In genomic region chr8:60900147-60900546, GRCm38 (mm10) we compare ENCODE assay signal across 14 mouse cellular contexts. TPM values are rescaled to one million over a fixed set of nuclear protein-coding genes. Genes with fewer than 3 reads are reported as not detected.
A peak's percentile ranks its signal among the peaks of the same experiment; 100 is the strongest.
DNase-seq lines count a peak whose midpoint lies in the region; TF ChIP-seq lines count a peak whose summit lies in the region.
"Had no signal": no experiment of that assay in that cellular context is flagged by ENCODE, and none has a peak within 500 bp of the region (broad histone marks: within the 10 kb centered on the region; RNA-seq: fewer than 3 reads in every experiment).

No protein-coding gene starts in this region.

- H3K36me3 ChIP-seq in kidney, adult 2 months (ENCODE audit: control insufficient read depth, insufficient read depth, low read length) = no peaks in the 10 kb centered on the region

- no peak overlapping the region for H3K27ac ChIP-seq in kidney, adult 2 months (ENCODE audit: insufficient read depth, low read depth, low read length)
- H3K27ac ChIP-seq: left cerebral cortex, adult 2 months; midbrain, embryonic 13.5 days had no signal

- H3K27me3 ChIP-seq in kidney, adult 2 months (replicated peaks; ENCODE audit: control insufficient read depth, insufficient read depth, low read length) = no peaks in the 10 kb centered on the region
- H3K27me3 ChIP-seq: midbrain, embryonic 13.5 days had no signal

- 57% methylated on average over 9 of the region's 9 CpGs for WGBS in kidney, adult 2 months

- peak; percentile 22 for DNase-seq in kidney, adult 2 months
- DNase-seq in kidney, postnatal 4 days = no peak
- peak; percentile 12 for DNase-seq in urinary bladder, postnatal 14 days (ENCODE audit: low spot score)
- no peak for DNase-seq in urinary bladder, adult 18-20 months (ENCODE audit: low spot score in 2 of 2)
- peak; percentile 53 for DNase-seq in gastrocnemius, postnatal 25 days
- DNase-seq in left cerebral cortex, adult 11 months (ENCODE audit: low spot score) = no peak
- no peak for DNase-seq in spleen, postnatal 4 days (ENCODE audit: low spot score in 2 of 2)
- DNase-seq: adrenal gland, adult 2 months; cerebellum, adult 11-12 months; lung, embryonic 14.5 days; thymus, adult 18-20 months had no signal

- TF ChIP-seq POLR2A in kidney, adult 2 months (IDR thresholded peaks at IDR 0.05; ENCODE audit: low read depth, low read length) = no peak

- 0 out of 2 replicates have a peak, but pooled peaks cover 2% of the 10 kb centered on the region for H3K4me1 ChIP-seq in kidney, adult 2 months (ENCODE audit: control insufficient read depth, insufficient read depth, low read length)

- TF ChIP-seq CTCF in kidney, adult 2 months (conservative IDR thresholded peaks at IDR 0.05; ENCODE audit: insufficient read depth, insufficient read length, low read depth, low read length) = no peak

- H3K4me3 ChIP-seq in kidney, adult 2 months (ENCODE audit: insufficient read depth, low read depth, low read length) = no peak overlapping the region
- H3K4me3 ChIP-seq: erythroblast, embryonic 14.5 days; left cerebral cortex, adult 2 months; midbrain, embryonic 13.5 days had no signal

RNA-seq across cellular contexts. Expression of gene Hpf1, which starts 9.9 kb away (rescaled TPM):
- polyA plus RNA-seq in kidney, adult 2 months (2012; rRNA removed) = 3.9 and 6.5 TPM in 2 replicates
- 1 to 10 TPM; 6.1 to 6.7 TPM for total RNA-seq in gastrocnemius, postnatal 25 days (2021)

Comparison
In these comparisons a context has a peak if more than half of its experiments do, and no peak if none do; other contexts are left out.
1. DNase-seq: peak in kidney, adult 2 months (single experiment), urinary bladder, postnatal 14 days (single experiment) and gastrocnemius, postnatal 25 days (single experiment); none in kidney, postnatal 4 days (0 of 2), urinary bladder, adult 18-20 months (0 of 2), left cerebral cortex, adult 11 months (single experiment) and spleen, postnatal 4 days (0 of 2).